Mouse (Mus musculus): Measurements from ENCODE around the gene Cant1. TPM values are rescaled to one million over a fixed set of nuclear protein-coding genes. Genes with fewer than 3 reads are reported as not detected.
"Not testable (repeated sequence)": the region's sequence is repeated elsewhere in the genome, so short reads cannot be mapped to it uniquely, and the experiment has no call there.

Gene Cant1
- polyA plus RNA-seq, 1 experiment from 2014 or later, result 40.2 TPM

GRCm38 (mm10) chr11:118407318-118407910 lies 11.5 kb downstream of the Cant1 start:
- peaks cover 63% of the 10 kb centered on the region for H3K36me3 ChIP-seq (ENCODE audit: inconsistent target)
- H3K79me2 ChIP-seq (ENCODE audit: inconsistent target), result peaks cover 11% of the 10 kb centered on the region; the same call in 1 of the 2 replicates
- WGBS (ENCODE audit: missing documents), result 94% methylated on average over 22 of the region's 23 CpGs
- no peak overlapping the region for H3K27ac ChIP-seq
- H3K4me3 ChIP-seq (ENCODE audit: inconsistent target), result no peak overlapping the region

GRCm38 (mm10) chr11:118406521-118406920 lies 12.4 kb downstream of the Cant1 start:
- H3K27ac ChIP-seq, result no peak overlapping the region
- H3K4me3 ChIP-seq (ENCODE audit: inconsistent target), result no peak overlapping the region
- WGBS (ENCODE audit: missing documents), result 83% methylated on average over 5 of the region's 5 CpGs
- H3K79me2 ChIP-seq (ENCODE audit: inconsistent target), result peaks cover 11% of the 10 kb centered on the region
- H3K36me3 ChIP-seq (ENCODE audit: inconsistent target), result peaks cover 56% of the 10 kb centered on the region

GRCm38 (mm10) chr11:118405311-118405710 lies 13.6 kb downstream of the Cant1 start:
- H3K36me3 ChIP-seq (ENCODE audit: inconsistent target), result peaks cover 45% of the 10 kb centered on the region
- H3K79me2 ChIP-seq (ENCODE audit: inconsistent target), result peaks cover 23% of the 10 kb centered on the region
- no peak overlapping the region for H3K4me3 ChIP-seq (ENCODE audit: inconsistent target)
- WGBS (ENCODE audit: missing documents), result 96% methylated on average over 7 of the region's 8 CpGs
- no peak overlapping the region for H3K27ac ChIP-seq

GRCm38 (mm10) chr11:118403951-118404899 lies 14.7 kb downstream of the Cant1 start:
- H3K79me2 ChIP-seq (ENCODE audit: inconsistent target), result peaks cover 34% of the 10 kb centered on the region
- WGBS (ENCODE audit: missing documents), result 86% methylated on average over 6 of the region's 6 CpGs
- H3K4me3 ChIP-seq (ENCODE audit: inconsistent target), result no peak overlapping the region
- H3K36me3 ChIP-seq (ENCODE audit: inconsistent target), result peaks cover 45% of the 10 kb centered on the region
- no peak overlapping the region for H3K27ac ChIP-seq

- Histone ChIP-seq H3K27ac (no peak overlapping the region), H3K36me3 (ENCODE audit: inconsistent target) (peaks cover 45% of the 10 kb centered on the region), H3K79me2 (ENCODE audit: inconsistent target) (peaks cover 44% of the 10 kb centered on the region), H3K4me3 (ENCODE audit: inconsistent target) (no peak overlapping the region)
- WGBS (ENCODE audit: missing documents), result 94% methylated on average over 2 of the region's 2 CpGs
These were observed 15.7 kb downstream of the Cant1 start for GRCm38 (mm10) chr11:118403183-118403582.

GRCm38 (mm10) chr11:118401760-118402280 lies 17.1 kb downstream of the Cant1 start, which contains the start of gene Lgals3bp:
Gene Lgals3bp (minus strand): TSS chr11:118402092.
- 17% methylated on average over 7 of the region's 7 CpGs for WGBS (ENCODE audit: missing documents)
- peaks cover 45% of the 10 kb centered on the region for H3K36me3 ChIP-seq (ENCODE audit: inconsistent target)
- peak within 1 kb of the TSS; percentile 88 for H3K4me3 ChIP-seq (ENCODE audit: inconsistent target)
- H3K79me2 ChIP-seq (ENCODE audit: inconsistent target), result peaks cover 48% of the 10 kb centered on the region
- peak within 1 kb of the TSS; percentile 96 for H3K27ac ChIP-seq

- H3K79me2 ChIP-seq (ENCODE audit: inconsistent target), result peaks cover 48% of the 10 kb centered on the region
- 15% methylated on average over 4 of the region's 4 CpGs for WGBS (ENCODE audit: missing documents)
- H3K4me3 ChIP-seq (ENCODE audit: inconsistent target), result peak overlapping the region; percentile 88
- H3K27ac ChIP-seq, result peak overlapping the region; percentile 96
- peaks cover 45% of the 10 kb centered on the region for H3K36me3 ChIP-seq (ENCODE audit: inconsistent target)
These were observed 17.7 kb downstream of the Cant1 start for GRCm38 (mm10) chr11:118401195-118401594.

GRCm38 (mm10) chr11:118400566-118400936 lies 18.3 kb downstream of the Cant1 start:
- Histone ChIP-seq H3K79me2 (ENCODE audit: inconsistent target) (peaks cover 48% of the 10 kb centered on the region), H3K4me3 (ENCODE audit: inconsistent target) (peak overlapping the region; percentile 88), H3K36me3 (ENCODE audit: inconsistent target) (peaks cover 49% of the 10 kb centered on the region), H3K27ac (peak overlapping the region; percentile 96)
- 2% methylated on average over 6 of the region's 6 CpGs for WGBS (ENCODE audit: missing documents)

GRCm38 (mm10) chr11:118399891-118400565 lies 18.9 kb downstream of the Cant1 start:
- H3K27ac ChIP-seq, result peak overlapping the region; percentile 96
- peak overlapping the region; percentile 88 for H3K4me3 ChIP-seq (ENCODE audit: inconsistent target)
- WGBS (ENCODE audit: missing documents), result 40% methylated on average over 5 of the region's 5 CpGs

GRCm38 (mm10) chr11:118397806-118398530 lies 20.9 kb downstream of the Cant1 start:
- H3K27ac ChIP-seq, result no peak overlapping the region
- H3K79me2 ChIP-seq (ENCODE audit: inconsistent target), result peaks cover 48% of the 10 kb centered on the region
- 96% methylated on average over 25 of the region's 26 CpGs for WGBS (ENCODE audit: missing documents)
- peaks cover 75% of the 10 kb centered on the region for H3K36me3 ChIP-seq (ENCODE audit: inconsistent target)
- no peak overlapping the region for H3K4me3 ChIP-seq (ENCODE audit: inconsistent target)

More at GRCm38 (mm10) chr11:118399891-118400565, 18.9 kb downstream of the Cant1 start:
- peaks cover 48% of the 10 kb centered on the region for H3K79me2 ChIP-seq (ENCODE audit: inconsistent target)
- H3K36me3 ChIP-seq (ENCODE audit: inconsistent target), result peaks cover 54% of the 10 kb centered on the region

GRCm38 (mm10) chr11:118394538-118394937 lies 24.3 kb downstream of the Cant1 start:
- Histone ChIP-seq H3K27ac (no peak overlapping the region), H3K79me2 (ENCODE audit: inconsistent target) (peaks cover 18% of the 10 kb centered on the region), H3K36me3 (ENCODE audit: inconsistent target) (peaks cover 75% of the 10 kb centered on the region), H3K4me3 (ENCODE audit: inconsistent target) (no peak overlapping the region)
- 96% methylated on average over 6 of the region's 6 CpGs for WGBS (ENCODE audit: missing documents)

- Histone ChIP-seq H3K27ac (no peak overlapping the region), H3K4me3 (ENCODE audit: inconsistent target) (no peak overlapping the region), H3K36me3 (ENCODE audit: inconsistent target) (peaks cover 70% of the 10 kb centered on the region), H3K79me2 (ENCODE audit: inconsistent target) (peaks cover 12% of the 10 kb centered on the region; the same call in 1 of the 2 replicates)
- 88% methylated on average over 5 of the region's 5 CpGs for WGBS (ENCODE audit: missing documents)
These were observed 24.9 kb downstream of the Cant1 start for GRCm38 (mm10) chr11:118393991-118394390.

GRCm38 (mm10) chr11:118387816-118388215 lies 31.1 kb downstream of the Cant1 start:
- not testable (repeated sequence) for H3K4me3 ChIP-seq (ENCODE audit: inconsistent target); H3K79me2 ChIP-seq (ENCODE audit: inconsistent target); H3K27ac ChIP-seq; H3K36me3 ChIP-seq (ENCODE audit: inconsistent target)
- 88% methylated on average over 13 of the region's 13 CpGs for WGBS (ENCODE audit: missing documents)
